Mouse (Mus musculus) testis, adult 2 months (tissue): ENCODE data around the gene Tcte2.

Experiments used
- CTCF ChIP-seq: fragments of 200-500 bp; IDR thresholded peaks from 2 replicates; pipeline ENCODE4 v1.5.1; 2012; ENCODE audit warnings: low read depth, mild to moderate bottlenecking, inconsistent platforms, low read length, moderate library complexity; ENCODE audit not compliant: control insufficient read depth, insufficient read depth, insufficient replicate concordance
- POLR2A ChIP-seq: fragments of 200-500 bp; IDR thresholded peaks from 2 replicates; pipeline ENCODE4 v1.6.1; 2012; ENCODE audit warnings: low read depth, mild to moderate bottlenecking, inconsistent platforms, low read length, moderate library complexity; ENCODE audit not compliant: control insufficient read depth

DNA sequence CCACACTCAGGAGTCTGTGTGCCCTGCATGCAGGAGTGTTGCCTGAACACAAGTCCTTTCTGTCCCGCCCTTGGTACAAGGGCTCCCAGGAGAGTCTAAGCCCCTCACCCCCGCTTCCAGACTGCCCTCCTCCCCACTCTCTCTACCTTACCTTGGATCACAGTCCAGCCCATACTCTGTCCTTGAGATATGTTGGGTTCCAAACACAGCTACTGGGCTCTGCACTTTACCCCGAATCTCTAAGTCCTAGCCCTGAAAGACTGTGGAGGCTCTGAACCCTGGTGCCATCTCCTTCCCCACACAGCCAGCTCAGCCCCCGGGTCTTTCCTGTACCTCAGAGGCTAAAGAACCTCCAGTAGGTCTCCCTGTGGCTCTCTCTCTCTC, 78.6 kb downstream of the Tcte2 start:
- TF ChIP-seq CTCF (no peak), POLR2A (no peak)
